Mouse (Mus musculus) liver, postnatal 0 days (tissue): ENCODE data around the gene Gnl1. TPM values are rescaled to one million over a fixed set of nuclear protein-coding genes. Genes with fewer than 3 reads are reported as not detected.

Experiments
- ATAC-seq: fragments of 200-750 bp; cut with Nextera tagmentation; 2 replicates; pipeline ENCODE4 v1.8.0; 2017; ENCODE audit warnings: mild to moderate bottlenecking, moderate library complexity
- DNase-seq: peaks from one replicate; pipeline ENCODE4 v3.0.0-alpha.2; 2016
- H3K27ac ChIP-seq: fragments of 300-500 bp; sonication (generic); 2 replicates; pipeline ENCODE4 v1.5.1; 2014; ENCODE audit warnings: antibody characterized with exemption, moderate library complexity, mild to moderate bottlenecking, low read depth
- H3K27me3 ChIP-seq: fragments of 300-500 bp; sonication (generic); 2 replicates; pipeline ENCODE4 v1.6.1; 2014; ENCODE audit warnings: low read length, control low read depth, mixed read lengths; ENCODE audit not compliant: insufficient read depth
- H3K36me3 ChIP-seq: fragments of 300-500 bp; sonication (generic); replicated peaks from 2 replicates; pipeline ENCODE4 v1.6.1; 2014; ENCODE audit warnings: mild to moderate bottlenecking, control low read depth, low read length, moderate library complexity, mixed read lengths; ENCODE audit not compliant: insufficient read depth
- H3K4me1 ChIP-seq: fragments of 300-500 bp; sonication (generic); 2 replicates; pipeline ENCODE4 v1.6.1; 2014; ENCODE audit warnings: antibody characterized with exemption, mild to moderate bottlenecking, control low read depth; ENCODE audit not compliant: insufficient read depth
- H3K4me2 ChIP-seq: fragments of 300-500 bp; sonication (generic); 2 replicates; pipeline ENCODE4 v1.6.1; 2014; ENCODE audit warnings: low read depth, mild to moderate bottlenecking, low read length, moderate library complexity, mixed read lengths
- H3K4me3 ChIP-seq: fragments of 300-500 bp; sonication (generic); 2 replicates; pipeline ENCODE4 v1.5.1; 2014; ENCODE audit warnings: low read depth, low read length
- H3K9ac ChIP-seq: fragments of 300-500 bp; sonication (generic); replicated peaks from 2 replicates; pipeline ENCODE4 v1.6.1; 2014; ENCODE audit warnings: mild to moderate bottlenecking, moderate library complexity
- H3K9me3 ChIP-seq: fragments of 300-500 bp; sonication (generic); 2 replicates; pipeline ENCODE4 v1.6.1; 2016; ENCODE audit warnings: mild to moderate bottlenecking, control low read depth, low read length, mixed read lengths
- CTCF ChIP-seq: sonication (generic); IDR thresholded peaks from 2 replicates; pipeline ENCODE4 v1.5.1; 2016; ENCODE audit warnings: antibody characterized with exemption, low read depth
- EP300 ChIP-seq: IDR thresholded peaks from 2 replicates; pipeline ENCODE4 v1.6.1; 2016; ENCODE audit warnings: antibody characterized with exemption, low read depth, mild to moderate bottlenecking
- WGBS: fragments of 180-500 bp; shearing (Covaris S2); extraction: QIAGEN DNeasy Blood & Tissue Kit; methylation state at CpG from one replicate; pipeline ENCODE4 v1.1.7; 2014; ENCODE audit not compliant: insufficient replicate concordance; 5-methylcytosine and 5-hydroxymethylcytosine counted together
- polyA plus RNA-seq: library from polyadenylated mRNA; unstranded; fragments of >200 nt; fragmentation: Nextera tagmentation; extraction: Ambion mirVana; gene quantifications from 2 replicates; pipeline ENCODE4 v1.2.1, GENCODE M21; 2015

The Gnl1 gene
- polyA plus RNA-seq, 1 experiment from 2014 or later: 10.8 TPM

DNA sequence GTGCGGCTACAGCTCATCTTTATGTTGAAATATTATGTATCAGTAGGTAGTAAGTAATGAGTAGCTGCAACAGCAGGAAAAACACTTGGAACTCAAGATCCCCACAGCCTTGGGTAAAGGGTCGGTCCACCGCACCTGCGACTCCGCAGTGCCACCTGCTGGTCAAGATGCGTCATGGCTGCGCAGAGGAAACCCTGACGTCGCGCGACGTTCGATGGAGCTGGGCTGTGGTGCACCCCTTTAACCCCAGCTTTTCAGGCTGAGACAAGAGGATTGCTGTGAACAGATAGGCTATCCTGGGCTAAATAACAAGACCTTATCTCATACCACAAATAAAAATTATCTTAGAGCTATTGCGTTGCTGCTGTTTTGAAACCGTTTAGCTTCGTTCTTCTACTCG lies 14.0 kb downstream of the Gnl1 start:
- peak overlapping the region; percentile 86; the same call in 1 of the 2 replicates for H3K27ac ChIP-seq
- peak overlapping the region; percentile 63 for H3K4me3 ChIP-seq
- DNase-seq (peak; percentile 89), ATAC-seq (peak; percentile 64)
- H3K36me3 ChIP-seq: peaks cover 1% of the 10 kb centered on the region; the same call in 1 of the 2 replicates
- H3K9me3 ChIP-seq: no peaks in the 10 kb centered on the region
- H3K4me1 ChIP-seq: peaks cover 18% of the 10 kb centered on the region
- no peaks in the 10 kb centered on the region for H3K27me3 ChIP-seq
- TF ChIP-seq EP300 (no peak), CTCF (peak; percentile 100)
- peak overlapping the region; percentile 74 for H3K4me2 ChIP-seq
- 4% methylated on average over 17 of the region's 17 CpGs for WGBS
- peak overlapping the region; percentile 70; the same call in 1 of the 2 replicates for H3K9ac ChIP-seq

DNA sequence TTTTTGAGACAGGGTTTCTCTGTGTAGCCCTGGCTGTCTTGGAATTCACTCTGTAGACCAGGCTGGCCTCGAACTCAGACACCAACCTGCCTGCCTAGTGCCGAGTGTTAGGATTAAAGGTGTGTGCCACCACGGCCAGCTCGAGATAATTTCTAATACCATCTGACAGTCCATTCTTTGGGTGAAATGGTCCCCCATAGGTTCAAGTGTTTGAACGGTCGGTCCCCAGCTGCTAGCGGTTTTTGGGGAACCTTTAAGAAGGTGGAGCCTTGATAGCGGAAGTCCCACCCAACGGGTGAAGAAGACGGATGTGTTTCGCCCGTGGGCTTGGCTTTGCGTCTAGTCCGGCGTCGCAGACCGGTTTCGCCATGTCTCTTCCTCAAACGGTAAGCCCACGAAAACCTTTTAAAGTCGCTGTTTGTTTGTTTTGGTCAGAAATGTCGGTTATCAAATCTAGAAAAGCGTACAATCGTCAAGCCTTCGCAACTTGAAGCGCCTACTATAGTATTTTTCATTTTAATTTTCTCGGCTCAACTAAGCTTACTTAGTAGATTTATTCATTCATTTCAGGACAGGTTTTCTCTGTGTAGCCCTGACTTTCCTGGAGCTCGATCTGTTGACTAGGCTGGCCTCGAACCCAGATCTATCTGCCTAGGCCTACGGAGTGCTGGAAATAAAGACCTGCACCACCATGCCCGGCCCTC lies 14.7 kb downstream of the Gnl1 start:
- H3K27ac ChIP-seq: peak overlapping the region; percentile 86
- 2% methylated on average over 31 of the region's 31 CpGs for WGBS
- TF ChIP-seq EP300: 0 out of 2 replicates have a peak, but pooled peaks have one; percentile 9
- no peak for TF ChIP-seq CTCF

DNA sequence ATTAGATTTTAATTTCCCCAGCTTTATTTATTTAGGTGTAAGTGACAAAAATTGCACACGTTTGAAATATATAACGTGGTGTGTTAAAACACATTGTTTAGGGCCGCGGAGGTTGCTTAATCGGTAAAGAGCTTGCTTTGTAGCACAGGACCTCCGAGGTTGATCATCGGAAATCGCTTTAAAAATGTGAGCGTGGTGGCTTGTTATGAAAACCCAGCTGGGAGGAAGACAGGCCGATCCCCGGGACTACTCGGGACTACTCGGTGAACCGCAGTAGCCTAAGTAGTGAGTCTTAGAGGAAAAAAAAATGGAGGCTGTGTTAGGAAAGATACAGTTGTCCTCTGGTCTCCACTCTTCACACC lies 15.2 kb downstream of the Gnl1 start:
- DNase-seq (no peak), ATAC-seq (no peak)
- Histone ChIP-seq H3K27me3 (no peaks in the 10 kb centered on the region), H3K4me1 (peaks cover 24% of the 10 kb centered on the region), H3K36me3 (no peaks in the 10 kb centered on the region), H3K27ac (peak overlapping the region; percentile 86), H3K9me3 (no peaks in the 10 kb centered on the region), H3K4me3 (peak overlapping the region; percentile 63), H3K4me2 (peak overlapping the region; percentile 74), H3K9ac (peak overlapping the region; percentile 70)
- 2% methylated on average over 14 of the region's 14 CpGs for WGBS
- no peak for TF ChIP-seq CTCF
- no peak for TF ChIP-seq EP300

More for the DNA sequence above, 14.7 kb downstream of the Gnl1 start:
- H3K9ac ChIP-seq: peak overlapping the region; percentile 70
- ATAC-seq (peak; percentile 55), DNase-seq (peak; percentile 86)
- peak overlapping the region; percentile 63 for H3K4me3 ChIP-seq
- H3K9me3 ChIP-seq: no peaks in the 10 kb centered on the region
- H3K36me3 ChIP-seq: no peaks in the 10 kb centered on the region
- H3K4me2 ChIP-seq: peak overlapping the region; percentile 74
- peaks cover 22% of the 10 kb centered on the region for H3K4me1 ChIP-seq
- no peaks in the 10 kb centered on the region for H3K27me3 ChIP-seq

DNA sequence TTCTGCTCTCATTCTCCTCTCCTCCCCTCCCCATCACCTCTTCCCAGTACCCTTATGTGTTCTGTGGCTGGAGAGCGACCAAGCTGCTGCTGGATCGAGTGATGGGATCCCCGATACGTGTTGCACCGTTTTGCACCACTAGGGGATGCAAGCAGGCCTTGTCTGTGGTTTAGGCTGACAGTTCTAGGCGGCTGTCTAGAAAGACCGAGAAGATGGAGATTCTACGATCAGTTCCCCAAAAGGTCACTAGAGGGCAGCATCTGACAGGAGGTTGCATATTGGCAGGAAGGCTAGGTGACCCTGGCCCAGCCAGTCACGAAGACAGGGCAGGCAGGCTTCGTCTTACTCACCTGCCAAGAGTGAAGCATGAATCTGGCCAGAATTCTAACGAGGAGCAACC lies 17.3 kb downstream of the Gnl1 start:
- H3K27me3 ChIP-seq: no peaks in the 10 kb centered on the region
- peak overlapping the region; percentile 49 for H3K4me3 ChIP-seq
- peaks cover 35% of the 10 kb centered on the region for H3K4me1 ChIP-seq
- H3K27ac ChIP-seq: peak overlapping the region; percentile 77
- H3K4me2 ChIP-seq: peak overlapping the region; percentile 66
- no peaks in the 10 kb centered on the region for H3K9me3 ChIP-seq
- no peaks in the 10 kb centered on the region for H3K36me3 ChIP-seq
- ATAC-seq (peak; percentile 49), DNase-seq (peak; percentile 96)
- 1% methylated on average over 11 of the region's 11 CpGs for WGBS
- TF ChIP-seq EP300: no peak
- peak; percentile 100 for TF ChIP-seq CTCF
- H3K9ac ChIP-seq: 0 out of 2 replicates have a peak overlapping the region, but pooled peaks have one; percentile 45

DNA sequence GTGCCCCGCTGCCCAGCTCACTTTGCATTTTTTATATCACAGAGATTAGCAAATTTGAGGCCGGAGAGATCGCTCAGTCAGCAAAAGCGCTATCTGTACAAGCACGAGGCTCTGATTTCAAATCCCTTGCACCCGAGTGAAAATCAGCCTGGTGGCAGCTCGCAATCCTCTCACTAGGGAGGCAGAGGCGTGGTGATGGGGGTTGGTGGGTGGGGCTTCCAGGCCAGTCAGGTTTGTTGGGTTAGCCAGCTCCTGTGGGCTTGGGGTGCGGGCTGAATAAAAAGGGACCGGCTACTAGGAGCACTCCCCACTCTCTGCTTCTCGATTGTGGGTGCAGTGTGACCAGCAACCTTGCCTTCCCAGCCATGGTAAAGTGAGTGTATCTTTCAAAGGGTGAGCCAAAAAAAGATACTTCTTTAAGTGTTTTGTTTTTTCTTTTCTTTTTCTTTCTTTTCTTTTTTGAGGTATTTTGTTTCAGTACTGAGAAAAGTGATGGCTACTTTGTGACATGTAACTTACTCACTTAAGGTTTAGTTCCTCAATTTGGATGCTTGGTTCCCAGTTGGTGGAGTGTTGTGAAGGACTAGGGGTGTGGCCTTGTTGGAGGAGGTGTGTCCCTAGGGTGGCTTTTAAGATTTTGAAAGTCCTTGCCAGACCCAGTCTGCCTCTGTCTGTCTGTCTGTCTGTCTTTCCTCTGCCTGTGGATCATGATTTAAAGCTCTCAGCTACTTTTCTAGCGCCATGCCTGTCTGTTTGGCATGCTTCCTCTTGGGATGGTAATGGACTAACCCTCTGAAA lies 18.3 kb downstream of the Gnl1 start:
- peaks cover 35% of the 10 kb centered on the region for H3K4me1 ChIP-seq
- DNase-seq: peak; percentile 77
- H3K9ac ChIP-seq: peak overlapping the region; percentile 45

More for the DNA sequence above, 18.3 kb downstream of the Gnl1 start:
- Histone ChIP-seq H3K27me3 (no peaks in the 10 kb centered on the region), H3K27ac (peak overlapping the region; percentile 77), H3K9me3 (no peaks in the 10 kb centered on the region), H3K36me3 (peaks cover 6% of the 10 kb centered on the region; the same call in 1 of the 2 replicates), H3K4me2 (peak overlapping the region; percentile 66), H3K4me3 (peak overlapping the region; percentile 49)
- TF ChIP-seq CTCF: no peak
- TF ChIP-seq EP300: no peak; the same call in 1 of the 2 replicates
- 24% methylated on average over 12 of the region's 12 CpGs for WGBS
- ATAC-seq: peak; percentile 44
